Mouse (Mus musculus): ENCODE data around the gene Il1r1. TPM values are rescaled to one million over a fixed set of nuclear protein-coding genes. Genes with fewer than 3 reads are reported as not detected.

Il1r1 gene
- total RNA-seq, 2 experiments from 2014 or later: 6.3 to 6.4 TPM

- DNase-seq (ENCODE audit: low spot score in 2 of 2): no peak
Observed at GRCm38 (mm10) chr1:40230336-40230735, 5.5 kb downstream of the Il1r1 start.

- DNase-seq (ENCODE audit: low spot score in 2 of 2): no peak
Observed at GRCm38 (mm10) chr1:40231116-40231515, 6.2 kb downstream of the Il1r1 start.

- no peak for DNase-seq (ENCODE audit: low spot score in 2 of 2)
Observed at GRCm38 (mm10) chr1:40233217-40233616, 8.3 kb downstream of the Il1r1 start.

GRCm38 (mm10) chr1:40233621-40234020, 8.7 kb downstream of the Il1r1 start:
- no peak for DNase-seq (ENCODE audit: low spot score in 2 of 2)

- no peak for DNase-seq (ENCODE audit: low spot score in 2 of 2)
Observed at GRCm38 (mm10) chr1:40235597-40236249, 10.8 kb downstream of the Il1r1 start.

- DNase-seq (ENCODE audit: low spot score in 2 of 2): no peak
Observed at GRCm38 (mm10) chr1:40236694-40237093, 11.8 kb downstream of the Il1r1 start.

- DNase-seq (ENCODE audit: low spot score in 2 of 2): no peak
Observed at GRCm38 (mm10) chr1:40237094-40237493, 12.2 kb downstream of the Il1r1 start.

- DNase-seq (ENCODE audit: low spot score in 2 of 2): no peak
Observed at GRCm38 (mm10) chr1:40240353-40241092, 15.6 kb downstream of the Il1r1 start.

- no peak for DNase-seq (ENCODE audit: low spot score in 2 of 2)
Observed at GRCm38 (mm10) chr1:40242717-40243116, 17.8 kb downstream of the Il1r1 start.

- no peak for DNase-seq (ENCODE audit: low spot score in 2 of 2)
Observed at GRCm38 (mm10) chr1:40243561-40243998, 18.7 kb downstream of the Il1r1 start.

GRCm38 (mm10) chr1:40250425-40250824, 25.5 kb downstream of the Il1r1 start:
- DNase-seq (ENCODE audit: low spot score in 2 of 2): no peak

- no peak for DNase-seq (ENCODE audit: low spot score in 2 of 2)
Observed at GRCm38 (mm10) chr1:40252507-40252906, 27.6 kb downstream of the Il1r1 start.

- no peak for DNase-seq (ENCODE audit: low spot score in 2 of 2)
Observed at GRCm38 (mm10) chr1:40253940-40254339, 29.1 kb downstream of the Il1r1 start.

- no peak for DNase-seq (ENCODE audit: low spot score in 2 of 2)
Observed at GRCm38 (mm10) chr1:40254347-40255057, 29.6 kb downstream of the Il1r1 start.

GRCm38 (mm10) chr1:40262441-40263121, 37.7 kb downstream of the Il1r1 start:
- DNase-seq (ENCODE audit: low spot score in 2 of 2): no peak

GRCm38 (mm10) chr1:40263122-40263498, 38.2 kb downstream of the Il1r1 start:
- DNase-seq (ENCODE audit: low spot score in 2 of 2): no peak

GRCm38 (mm10) chr1:40263679-40264078, 38.8 kb downstream of the Il1r1 start:
- DNase-seq (ENCODE audit: low spot score in 2 of 2): peak in 1 of 2 experiments; percentile 30

GRCm38 (mm10) chr1:40265301-40265835, 40.5 kb downstream of the Il1r1 start:
- no peak for DNase-seq (ENCODE audit: low spot score in 2 of 2)

- peak; percentile 77 to 89 for DNase-seq (ENCODE audit: low spot score in 2 of 2)
Observed at GRCm38 (mm10) chr1:40266431-40267260, 41.8 kb downstream of the Il1r1 start.

- no peak for DNase-seq (ENCODE audit: low spot score in 2 of 2)
Observed at GRCm38 (mm10) chr1:40267846-40268245, 43.0 kb downstream of the Il1r1 start.
